Mouse (Mus musculus): ENCODE measurements at regions not wholly inside any gene's neighbourhood (a gene's known extent, or its start where the extent isn't known, plus 50 kb on each side); places are given as distances from the start of the nearest gene placed in this dataset.

GRCm38 (mm10) chr10:91594891-91595290 is 413.8 kb upstream of the Tmpo start:
- TF ChIP-seq POLR2A (IDR thresholded peaks at IDR 0.05; ENCODE audit: borderline replicate concordance, extremely low read depth, low read depth, low read length) (no peak), CTCF (IDR thresholded peaks at IDR 0.05; ENCODE audit: insufficient read depth, low read length) (no peak)

Data from lung, adult 2 months (tissue).